Mouse (Mus musculus): ENCODE data around the gene Trmt11. TPM values are rescaled to one million over a fixed set of nuclear protein-coding genes. Genes with fewer than 3 reads are reported as not detected.
"Not testable (repeated sequence)": the region's sequence is repeated elsewhere in the genome, so short reads cannot be mapped to it uniquely, and the experiment has no call there.

The Trmt11 gene
- 1.3 and 1.6 TPM in 2 replicates for polyA plus RNA-seq (2012; rRNA removed)

DNA sequence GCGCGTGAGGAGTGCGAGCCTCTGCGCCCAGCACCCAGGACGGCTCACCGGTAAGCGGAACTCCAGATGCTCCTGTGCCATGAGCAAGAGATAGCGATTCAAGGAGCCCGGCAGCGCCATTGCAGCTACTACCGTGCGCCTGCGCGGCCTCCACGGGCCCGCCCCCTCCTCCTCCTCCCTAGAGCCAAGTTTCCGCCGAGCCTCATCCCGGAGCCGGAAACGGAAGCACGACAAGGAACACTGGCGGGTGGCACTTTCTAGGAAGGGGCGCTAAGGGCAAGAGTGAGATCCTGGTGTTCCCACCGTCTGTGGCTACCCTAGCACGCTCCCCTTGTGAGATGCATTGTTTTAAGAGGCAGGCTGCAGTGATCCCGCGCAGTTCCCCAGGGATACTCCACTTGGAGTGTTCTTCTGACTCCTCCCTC, at the start of gene Trmt11:
Trmt11 (minus strand) TSS at position 208 of the 425 bp plus-strand sequence.
- DNase-seq, result peak; percentile 88
- TF ChIP-seq POLR2A (IDR thresholded peaks at IDR 0.05; ENCODE audit: borderline replicate concordance, extremely low read depth, low read depth, low read length) (peak; percentile 91; the same call in 1 of the 2 replicates), CTCF (IDR thresholded peaks at IDR 0.05; ENCODE audit: insufficient read depth, low read length) (no peak)
- no peaks in the 10 kb centered on the region; the same call in 1 of the 2 replicates for H3K4me1 ChIP-seq (ENCODE audit: control insufficient read depth, insufficient read depth, low read length)
- WGBS, result under 1% methylated on average over 28 of the region's 28 CpGs
- H3K4me3 ChIP-seq (replicated peaks; ENCODE audit: extremely low read depth, low read depth, low read length), result peak within 1 kb of the TSS; percentile 82

DNA sequence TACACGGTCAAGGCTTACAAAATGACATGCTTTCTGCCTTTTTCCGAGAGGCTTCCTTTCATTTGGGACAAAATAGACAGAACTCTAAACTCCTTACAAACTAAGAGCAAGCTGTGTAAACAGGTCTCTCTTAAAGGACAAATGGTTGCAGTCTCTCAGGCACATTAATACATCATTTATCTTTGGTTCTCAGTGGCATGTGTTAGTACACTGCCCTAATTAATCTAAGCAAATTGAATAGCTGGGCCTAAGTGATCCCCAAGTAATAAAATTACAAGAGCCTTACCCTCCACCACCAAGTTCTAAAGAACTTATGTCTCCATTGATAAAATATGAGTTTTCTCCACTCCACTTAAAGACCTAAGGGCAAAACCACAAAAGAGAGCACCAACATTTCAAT, 47.1 kb upstream of the Trmt11 start:
- no peak for DNase-seq
- Histone ChIP-seq H3K4me1 (ENCODE audit: control insufficient read depth, insufficient read depth, low read length) (no peaks in the 10 kb centered on the region), H3K4me3 (replicated peaks; ENCODE audit: extremely low read depth, low read depth, low read length) (no peak overlapping the region)
- 56% methylated on average over 2 of the region's 2 CpGs for WGBS
- TF ChIP-seq POLR2A (IDR thresholded peaks at IDR 0.05; ENCODE audit: borderline replicate concordance, extremely low read depth, low read depth, low read length) (no peak), CTCF (IDR thresholded peaks at IDR 0.05; ENCODE audit: insufficient read depth, low read length) (no peak)

DNA sequence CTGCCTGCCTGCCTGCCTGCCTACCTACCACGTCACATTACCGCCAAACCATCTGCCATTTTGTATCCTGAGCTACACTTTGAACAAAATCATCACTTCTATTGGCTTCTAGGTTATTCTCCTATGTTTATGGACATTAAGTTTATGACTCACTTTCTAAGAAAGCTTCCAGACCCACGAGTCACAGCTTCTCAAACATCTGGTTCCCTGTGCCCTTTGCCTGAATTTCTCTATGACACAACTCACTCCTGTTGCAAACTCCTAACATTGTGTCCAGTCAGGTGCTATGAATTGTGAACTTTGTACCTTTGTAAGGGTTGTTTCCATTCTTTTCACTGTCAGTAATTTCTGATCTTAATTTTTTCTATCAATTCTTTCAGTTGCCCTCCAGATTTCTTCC, 37.7 kb upstream of the Trmt11 start:
- DNase-seq, result no peak
- WGBS, result 82% methylated on average over 3 of the region's 3 CpGs
- H3K4me3 ChIP-seq (replicated peaks; ENCODE audit: extremely low read depth, low read depth, low read length), result no peak overlapping the region
- no peaks in the 10 kb centered on the region for H3K4me1 ChIP-seq (ENCODE audit: control insufficient read depth, insufficient read depth, low read length)
- TF ChIP-seq POLR2A (IDR thresholded peaks at IDR 0.05; ENCODE audit: borderline replicate concordance, extremely low read depth, low read depth, low read length) (no peak), CTCF (IDR thresholded peaks at IDR 0.05; ENCODE audit: insufficient read depth, low read length) (no peak)

DNA sequence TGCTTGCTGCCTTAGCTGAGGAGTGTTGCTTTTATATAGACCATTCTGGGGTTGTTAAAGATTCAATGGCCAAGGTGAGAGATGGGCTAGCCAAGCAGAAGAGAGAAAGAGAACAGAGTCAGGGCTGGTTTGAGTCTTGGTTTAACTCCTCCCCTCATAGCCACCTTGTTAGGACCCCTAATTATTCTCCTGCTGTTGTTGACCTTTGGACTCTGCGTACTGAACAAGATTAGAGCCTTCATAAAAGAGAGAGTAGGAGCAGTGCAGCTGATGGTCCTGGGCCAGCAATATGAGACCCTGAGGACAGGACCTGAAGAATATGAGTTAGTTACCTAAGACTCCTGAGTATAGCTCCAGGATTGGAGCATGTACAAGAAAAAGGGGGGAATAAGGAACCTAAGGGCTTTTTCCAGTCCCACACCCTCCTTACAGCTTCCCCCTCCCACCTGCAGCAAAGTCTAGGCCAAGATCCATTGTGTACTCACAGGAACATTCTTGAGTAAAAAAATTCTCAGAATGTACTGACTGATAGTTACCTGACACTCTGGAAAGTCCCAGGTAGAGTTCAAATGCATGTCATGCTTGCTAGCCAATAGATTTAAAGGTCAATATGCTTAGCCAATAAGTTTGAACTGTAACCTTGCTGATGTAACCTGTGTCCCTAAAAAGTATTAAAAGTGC, 36.1 kb upstream of the Trmt11 start:
- H3K4me1 ChIP-seq (ENCODE audit: control insufficient read depth, insufficient read depth, low read length); H3K4me3 ChIP-seq (replicated peaks; ENCODE audit: extremely low read depth, low read depth, low read length); DNase-seq: not testable (repeated sequence)
- WGBS, result 88% methylated on average over 1 of the region's 1 CpGs

DNA sequence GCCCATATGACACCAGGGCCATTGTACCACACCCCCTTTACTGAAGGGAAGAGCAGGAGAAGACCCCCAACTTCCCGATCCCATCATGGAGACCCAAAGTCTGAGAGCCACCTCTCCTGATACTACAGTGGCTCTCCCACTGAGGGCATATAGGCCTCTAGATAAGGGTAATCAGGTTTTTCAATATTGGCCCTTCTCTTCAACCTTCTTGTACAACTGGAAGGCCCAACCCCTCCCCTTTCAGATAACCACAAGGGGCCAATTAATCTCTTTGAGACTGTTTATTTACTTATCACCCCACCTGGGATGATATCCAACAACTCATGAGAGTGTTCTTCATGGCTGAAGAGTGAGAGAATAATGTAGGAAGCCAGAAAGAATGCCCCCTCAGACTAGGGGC, 32.2 kb upstream of the Trmt11 start:
- TF ChIP-seq CTCF (IDR thresholded peaks at IDR 0.05; ENCODE audit: insufficient read depth, low read length), result no peak
- no peak for TF ChIP-seq POLR2A (IDR thresholded peaks at IDR 0.05; ENCODE audit: borderline replicate concordance, extremely low read depth, low read depth, low read length)
- no peak for DNase-seq
- 92% methylated on average over 1 of the region's 1 CpGs for WGBS
- H3K4me1 ChIP-seq (ENCODE audit: control insufficient read depth, insufficient read depth, low read length), result no peaks in the 10 kb centered on the region
- H3K4me3 ChIP-seq (replicated peaks; ENCODE audit: extremely low read depth, low read depth, low read length), result no peak overlapping the region

DNA sequence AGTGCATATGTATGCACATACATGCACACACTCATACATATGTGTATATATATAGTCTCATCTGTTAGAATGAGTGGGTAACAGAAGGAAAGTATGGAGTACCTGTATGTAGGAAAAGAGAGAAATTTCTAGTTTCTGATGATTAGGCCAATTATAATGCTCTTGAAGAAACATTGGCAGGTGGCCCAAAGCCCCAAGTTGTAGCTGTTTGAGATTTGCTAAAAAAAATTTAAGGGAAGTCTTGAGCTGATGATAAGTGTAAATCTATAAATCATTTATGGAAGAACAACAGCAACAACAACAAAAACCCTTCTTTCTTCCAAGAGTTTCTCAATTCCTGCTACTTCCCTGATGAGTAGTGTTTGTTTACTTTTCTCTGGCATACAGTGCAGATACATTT, 29.4 kb upstream of the Trmt11 start:
- Histone ChIP-seq H3K4me3 (replicated peaks; ENCODE audit: extremely low read depth, low read depth, low read length) (no peak overlapping the region), H3K4me1 (ENCODE audit: control insufficient read depth, insufficient read depth, low read length) (peaks cover 2% of the 10 kb centered on the region)
- TF ChIP-seq POLR2A (IDR thresholded peaks at IDR 0.05; ENCODE audit: borderline replicate concordance, extremely low read depth, low read depth, low read length) (no peak), CTCF (IDR thresholded peaks at IDR 0.05; ENCODE audit: insufficient read depth, low read length) (no peak)
- no peak for DNase-seq

DNA sequence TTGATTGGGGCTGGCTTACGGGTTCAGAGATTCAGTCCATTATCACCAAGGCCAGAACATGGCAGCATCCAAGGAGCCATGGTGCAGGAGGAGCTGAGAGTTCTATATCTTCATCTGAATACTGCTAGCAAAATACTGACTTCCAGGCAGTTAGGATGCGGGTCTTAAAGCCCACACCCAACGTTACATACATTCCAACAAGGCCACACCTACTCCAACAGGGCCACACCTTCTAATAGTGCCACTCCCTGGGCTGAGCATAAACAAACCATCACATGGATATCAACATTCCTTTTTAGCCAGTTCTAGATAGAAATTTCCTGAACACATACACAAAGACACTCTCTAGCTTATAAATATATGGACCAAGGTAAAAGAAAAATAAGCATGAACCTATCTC, 29.0 kb upstream of the Trmt11 start, which contains the start of gene Hint3:
Hint3 (minus strand) TSS at position 120 of the 400 bp plus-strand sequence.
- whole genome bisulfite sequencing, result 66% methylated on average over 3 of the region's 3 CpGs
- DNase-seq, result no peak
- peaks cover 3% of the 10 kb centered on the region for H3K4me1 ChIP-seq (ENCODE audit: control insufficient read depth, insufficient read depth, low read length)
- TF ChIP-seq CTCF (IDR thresholded peaks at IDR 0.05; ENCODE audit: insufficient read depth, low read length) (no peak), POLR2A (IDR thresholded peaks at IDR 0.05; ENCODE audit: borderline replicate concordance, extremely low read depth, low read depth, low read length) (no peak)
- H3K4me3 ChIP-seq (replicated peaks; ENCODE audit: extremely low read depth, low read depth, low read length), result no peak within 1 kb of the TSS

DNA sequence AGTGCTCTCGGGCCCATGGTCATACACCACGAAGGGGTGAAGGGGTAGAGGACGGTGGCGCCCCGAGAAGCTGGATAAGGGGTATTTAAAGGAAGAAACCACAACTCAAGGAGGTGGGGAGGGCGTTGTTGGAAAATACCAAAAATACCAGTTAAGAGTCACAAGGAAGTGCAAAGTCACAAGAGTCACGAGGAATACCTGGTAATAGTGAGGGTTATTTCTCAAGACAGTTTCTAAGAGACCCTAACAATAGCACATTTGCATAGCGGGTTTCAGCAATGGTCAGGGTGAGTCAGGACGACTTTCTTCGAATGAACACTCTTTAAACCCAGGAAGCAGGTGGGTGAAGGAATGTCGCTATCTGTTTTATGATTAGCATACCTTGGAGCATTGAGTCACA, 27.9 kb upstream of the Trmt11 start:
- not testable (repeated sequence) for H3K4me1 ChIP-seq (ENCODE audit: control insufficient read depth, insufficient read depth, low read length); H3K4me3 ChIP-seq (replicated peaks; ENCODE audit: extremely low read depth, low read depth, low read length); DNase-seq
- WGBS, result 88% methylated on average over 11 of the region's 11 CpGs

DNA sequence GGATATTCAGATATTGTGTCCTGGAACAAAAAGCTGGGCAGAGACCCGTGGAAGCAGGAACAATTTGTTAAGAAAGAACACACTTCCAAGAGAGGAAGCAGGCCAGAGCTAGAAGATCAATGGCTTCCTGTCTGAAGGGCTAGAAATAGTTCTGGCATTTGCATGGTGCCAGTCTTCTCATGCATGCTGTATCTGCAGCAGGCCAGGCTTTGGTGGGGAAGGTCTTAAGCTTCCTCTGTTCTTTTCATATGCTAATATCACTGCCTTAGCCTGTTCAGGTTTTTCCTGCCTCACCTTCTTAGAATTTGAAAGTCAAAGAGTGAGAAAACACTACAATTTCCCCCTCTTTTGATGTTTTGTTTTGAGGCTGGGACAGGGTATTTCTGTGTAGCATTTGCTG, 27.0 kb upstream of the Trmt11 start:
- H3K4me1 ChIP-seq (ENCODE audit: control insufficient read depth, insufficient read depth, low read length), result peaks cover 3% of the 10 kb centered on the region
- TF ChIP-seq CTCF (IDR thresholded peaks at IDR 0.05; ENCODE audit: insufficient read depth, low read length) (no peak), POLR2A (IDR thresholded peaks at IDR 0.05; ENCODE audit: borderline replicate concordance, extremely low read depth, low read depth, low read length) (no peak)
- 15% methylated on average over 1 of the region's 1 CpGs for WGBS
- no peak for DNase-seq
- no peak overlapping the region for H3K4me3 ChIP-seq (replicated peaks; ENCODE audit: extremely low read depth, low read depth, low read length)

DNA sequence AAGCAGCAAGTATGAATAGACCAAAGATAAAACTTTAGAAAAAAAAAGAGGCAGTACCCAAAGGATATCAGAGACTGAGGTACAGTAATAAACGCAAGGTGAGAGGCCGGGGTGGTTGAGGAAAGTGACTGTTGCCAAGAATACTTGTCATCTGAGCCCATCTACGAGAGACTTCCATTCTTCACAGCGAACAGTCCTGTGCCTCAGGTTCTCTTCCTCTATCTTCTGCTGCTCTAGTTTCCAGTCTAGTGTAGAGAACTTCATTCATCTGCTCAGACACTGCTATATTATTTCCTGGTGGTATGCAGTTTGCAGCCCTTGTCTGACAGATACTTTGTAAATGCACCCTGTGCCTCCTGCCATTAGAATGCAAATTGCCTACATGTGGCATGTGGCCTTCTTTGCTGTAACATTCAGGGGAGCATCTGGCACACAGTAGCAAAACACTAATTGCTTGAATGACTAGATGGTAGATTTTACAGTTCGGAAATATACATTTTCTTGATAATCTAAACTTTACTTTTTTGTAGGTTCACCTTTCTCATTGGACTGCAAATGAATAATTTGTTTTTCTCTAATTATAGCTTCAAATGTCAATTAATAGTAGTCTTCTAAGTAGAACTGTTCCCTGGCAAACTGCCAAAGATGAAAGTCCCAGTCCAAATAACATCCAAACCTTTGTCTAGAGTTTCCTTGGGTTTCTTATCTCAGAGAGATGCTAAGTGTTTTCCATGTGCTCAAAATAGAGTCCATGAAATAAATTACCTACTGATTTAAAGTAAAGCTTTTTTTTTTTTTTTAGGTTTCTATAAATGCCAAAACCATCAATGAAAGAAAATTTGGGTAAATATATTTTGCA, 23.8 kb upstream of the Trmt11 start:
- Histone ChIP-seq H3K4me1 (ENCODE audit: control insufficient read depth, insufficient read depth, low read length) (peaks cover 3% of the 10 kb centered on the region), H3K4me3 (replicated peaks; ENCODE audit: extremely low read depth, low read depth, low read length) (no peak overlapping the region)
- WGBS, result 46% methylated on average over 5 of the region's 5 CpGs
- TF ChIP-seq CTCF (IDR thresholded peaks at IDR 0.05; ENCODE audit: insufficient read depth, low read length) (no peak), POLR2A (IDR thresholded peaks at IDR 0.05; ENCODE audit: borderline replicate concordance, extremely low read depth, low read depth, low read length) (no peak)
- DNase-seq, result no peak
